Mouse (Mus musculus) layer of hippocampus, adult 8-10 months (tissue): ENCODE results near the gene Gsc. TPM values are rescaled to one million over a fixed set of nuclear protein-coding genes. Genes with fewer than 3 reads are reported as not detected.
A peak's percentile ranks its signal among the peaks of the same experiment; 100 is the strongest.

Source experiments
- DNase-seq, 2 experiments: peaks; one replicate each; pipeline ENCODE4 v3.0.0; 2022; ENCODE audit warnings: low spot score in 2 of 2
- total RNA-seq, 4 experiments: library from RNA; stranded (reverse); gene quantifications; 2 replicates each; pipeline ENCODE4 v1.2.4; 2022

Gene Gsc
- total RNA-seq: not detected

GRCm38 (mm10) chr12:104472601-104473424, at the start of gene Gsc:
Gene Gsc (minus strand): TSS chr12:104473330.
- no peak for DNase-seq

- no peak for DNase-seq
Measured at GRCm38 (mm10) chr12:104519721-104520120, 46.6 kb upstream of the Gsc start.

- DNase-seq: no peak
Measured at GRCm38 (mm10) chr12:104507911-104508310, 34.8 kb upstream of the Gsc start.

- peak in 1 of 2 experiments; percentile 21 for DNase-seq
Measured at GRCm38 (mm10) chr12:104492009-104492408, 18.9 kb upstream of the Gsc start.

- DNase-seq: no peak
Measured at GRCm38 (mm10) chr12:104486205-104486604, 13.1 kb upstream of the Gsc start.

- DNase-seq: no peak
Measured at GRCm38 (mm10) chr12:104485161-104485560, 12.0 kb upstream of the Gsc start.

GRCm38 (mm10) chr12:104481007-104481406, 7.9 kb upstream of the Gsc start:
- no peak for DNase-seq

- DNase-seq: no peak
Measured at GRCm38 (mm10) chr12:104478193-104478592, 5.1 kb upstream of the Gsc start.

- DNase-seq: no peak
Measured at GRCm38 (mm10) chr12:104477501-104477900, 4.4 kb upstream of the Gsc start.

- no peak for DNase-seq
Measured at GRCm38 (mm10) chr12:104477066-104477465, 3.9 kb upstream of the Gsc start.

GRCm38 (mm10) chr12:104475946-104476345, 2.8 kb upstream of the Gsc start:
- DNase-seq: no peak

- DNase-seq: no peak
Measured at GRCm38 (mm10) chr12:104474881-104475740, 2.0 kb upstream of the Gsc start.

- DNase-seq: no peak
Measured at GRCm38 (mm10) chr12:104474191-104474871, 1.2 kb upstream of the Gsc start.

GRCm38 (mm10) chr12:104473492-104473891, 362 bp upstream of the Gsc start:
- no peak for DNase-seq

- no peak for DNase-seq
Measured at GRCm38 (mm10) chr12:104472218-104472525, 958 bp downstream of the Gsc start.

GRCm38 (mm10) chr12:104471351-104472217, 1.5 kb downstream of the Gsc start:
- no peak for DNase-seq

GRCm38 (mm10) chr12:104470646-104471045, 2.5 kb downstream of the Gsc start:
- no peak for DNase-seq

- DNase-seq: no peak
Measured at GRCm38 (mm10) chr12:104468783-104469182, 4.3 kb downstream of the Gsc start.

- no peak for DNase-seq
Measured at GRCm38 (mm10) chr12:104467372-104467771, 5.8 kb downstream of the Gsc start.

- no peak for DNase-seq
Measured at GRCm38 (mm10) chr12:104466930-104467329, 6.2 kb downstream of the Gsc start.

- no peak for DNase-seq
Measured at GRCm38 (mm10) chr12:104461372-104461771, 11.8 kb downstream of the Gsc start.
